Mouse (Mus musculus) thymus, postnatal 36 days (tissue): ENCODE measurements around the gene Ccl9.
"Not testable (repeated sequence)": the region's sequence is repeated elsewhere in the genome, so short reads cannot be mapped to it uniquely, and the experiment has no call there.

Experiments
- DNase-seq, 2 experiments: peaks; one replicate each; pipeline ENCODE4 v3.0.0; 2022; ENCODE audit warnings: mixed read lengths in 2 of 2

Gene Ccl9

DNA sequence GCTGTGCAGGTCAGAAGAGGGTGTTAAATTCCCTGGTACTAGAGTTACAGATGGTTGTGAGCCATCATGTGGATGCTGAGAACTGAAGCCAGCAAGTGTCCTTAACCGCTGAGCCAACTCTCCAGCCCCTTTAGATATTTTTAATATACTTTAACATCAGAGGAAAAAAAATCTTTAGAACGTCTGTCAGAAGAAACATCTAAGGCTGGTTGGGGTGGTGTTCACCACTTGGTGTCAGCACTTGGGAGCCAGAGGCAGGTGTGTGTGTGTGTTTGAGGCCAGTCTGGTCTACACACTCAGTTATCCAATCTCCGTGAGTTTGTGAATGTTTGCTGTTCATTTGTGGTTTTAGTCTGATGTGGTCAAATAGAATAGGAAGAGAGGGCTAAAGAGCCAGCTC lies 563 bp upstream of the Ccl9 start:
- DNase-seq, result no peak

DNA sequence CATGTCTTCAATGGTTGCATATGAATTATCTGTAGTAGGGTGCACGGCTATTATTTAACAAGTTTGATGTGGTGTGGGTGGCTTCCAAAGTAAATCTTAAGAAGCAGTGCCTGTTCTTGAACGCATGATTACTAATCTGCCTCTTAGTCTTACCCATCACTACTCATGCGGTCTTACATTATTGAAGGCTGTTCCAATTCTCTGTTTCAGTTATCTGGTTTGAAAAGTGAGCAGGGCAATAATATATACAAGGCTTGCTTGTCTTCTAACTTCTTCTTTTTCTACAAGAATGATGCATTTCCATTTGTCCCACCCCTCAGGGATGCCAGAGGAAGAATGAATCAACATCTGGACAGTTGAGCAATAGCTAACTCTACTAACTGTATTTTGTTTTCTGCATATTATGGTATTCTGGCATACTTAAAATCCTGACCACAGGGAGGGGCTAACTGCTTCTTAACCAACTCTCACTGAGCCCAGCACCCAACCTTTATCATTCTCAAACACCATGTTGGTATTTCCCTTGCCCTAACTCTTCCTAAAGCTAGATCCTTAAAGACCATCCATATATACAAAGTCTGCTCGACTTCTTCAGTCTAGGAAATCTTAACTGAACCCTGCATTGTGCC lies 1.4 kb downstream of the Ccl9 start:
- no peak for DNase-seq

DNA sequence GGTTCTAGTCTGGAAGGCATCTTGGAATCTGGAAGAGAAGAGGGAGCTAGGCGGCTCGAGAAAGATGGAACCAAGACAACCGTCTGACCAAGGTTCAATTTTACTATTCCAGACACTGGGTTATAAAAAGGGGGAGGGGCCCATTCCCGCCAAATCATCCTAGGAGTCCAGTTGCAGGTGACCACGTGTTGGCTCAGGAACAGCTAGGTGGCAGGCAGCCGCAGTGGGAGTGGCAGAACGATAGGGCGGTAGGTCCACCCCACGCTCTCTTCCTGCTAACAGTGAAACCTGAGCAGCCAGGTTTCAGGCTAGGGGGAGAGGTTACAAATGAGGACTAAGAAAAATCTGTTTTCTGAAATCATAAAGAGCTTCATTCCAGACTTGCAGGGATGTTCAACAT lies 5.6 kb downstream of the Ccl9 start:
- no peak for DNase-seq

DNA sequence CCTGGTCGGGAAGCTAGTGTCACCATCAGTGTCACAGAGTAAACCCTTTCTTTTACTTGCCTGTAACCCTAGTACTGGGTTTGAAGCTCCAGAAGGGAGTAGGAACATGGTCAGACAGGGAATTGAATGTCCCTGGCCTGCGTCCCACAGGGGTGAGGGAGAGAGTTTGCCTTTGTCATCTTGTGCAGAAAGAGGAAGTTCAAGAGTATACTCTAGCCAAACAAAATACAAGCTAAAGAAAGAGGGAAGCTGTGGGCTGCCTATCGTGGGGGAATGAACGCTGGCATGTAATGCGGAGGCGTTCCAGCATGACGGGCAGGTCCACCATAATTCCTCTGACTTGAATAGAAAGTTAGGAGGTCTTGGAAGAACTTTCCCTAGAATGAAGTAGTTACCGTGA lies 6.2 kb downstream of the Ccl9 start:
- DNase-seq, result no peak

DNA sequence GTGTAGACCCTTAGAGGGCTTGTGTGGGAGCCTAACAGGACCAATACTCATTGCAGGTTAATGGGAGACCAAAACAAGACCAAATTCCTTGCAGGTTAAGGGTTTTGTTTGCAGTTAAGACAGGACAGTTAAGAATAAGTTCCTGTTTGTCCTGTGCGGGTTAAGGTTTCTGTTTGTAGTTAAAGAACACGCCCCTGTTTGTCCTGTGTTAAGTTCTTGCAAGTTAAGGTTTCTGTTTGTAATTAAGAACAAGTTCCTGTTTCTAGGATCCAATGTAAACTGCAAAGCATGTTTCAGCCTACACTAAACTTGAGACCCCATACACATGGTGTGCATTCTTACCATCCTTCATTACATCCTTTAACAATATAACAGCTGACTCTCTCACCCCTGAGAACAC lies 8.2 kb downstream of the Ccl9 start:
- no peak for DNase-seq

DNA sequence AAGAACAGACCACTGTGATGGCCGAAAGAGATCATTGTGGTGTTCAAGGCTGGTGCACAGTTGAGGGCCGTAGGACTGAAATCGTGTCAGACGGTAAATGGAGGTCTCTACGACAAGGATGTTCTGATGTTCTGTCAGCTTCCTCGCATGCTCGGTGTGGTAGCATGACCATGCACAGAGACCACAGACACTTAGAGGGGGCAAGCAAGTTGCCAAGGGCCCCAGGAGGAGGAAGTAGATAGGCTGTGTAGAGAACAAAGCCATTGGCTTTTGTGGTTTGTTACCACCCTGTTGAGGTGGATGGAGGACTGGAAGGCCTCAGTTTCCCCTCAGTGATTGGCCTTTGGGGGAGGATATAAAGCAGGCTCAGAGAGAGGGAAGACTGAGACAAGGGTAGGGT lies 9.2 kb downstream of the Ccl9 start:
- DNase-seq, result no peak

DNA sequence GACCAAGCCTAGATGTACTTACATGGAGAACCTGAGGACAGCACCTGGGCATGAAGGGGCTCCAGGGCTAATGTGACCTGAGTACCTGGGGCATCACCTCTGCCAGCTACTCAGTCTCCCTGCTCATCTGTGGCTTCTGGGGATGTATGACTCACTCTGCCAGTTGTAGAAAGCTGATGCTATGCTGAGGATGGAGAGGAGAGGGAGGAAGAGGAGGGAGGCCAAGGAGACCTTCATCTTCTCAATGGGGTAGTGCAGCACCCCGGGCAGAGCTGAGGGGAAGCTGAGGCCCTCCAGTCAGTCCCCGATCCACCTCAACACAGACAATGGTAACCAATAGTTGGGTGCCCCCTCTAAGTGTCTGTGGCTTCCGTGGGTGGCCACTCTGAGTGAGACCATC lies 9.7 kb downstream of the Ccl9 start:
- no peak for DNase-seq

DNA sequence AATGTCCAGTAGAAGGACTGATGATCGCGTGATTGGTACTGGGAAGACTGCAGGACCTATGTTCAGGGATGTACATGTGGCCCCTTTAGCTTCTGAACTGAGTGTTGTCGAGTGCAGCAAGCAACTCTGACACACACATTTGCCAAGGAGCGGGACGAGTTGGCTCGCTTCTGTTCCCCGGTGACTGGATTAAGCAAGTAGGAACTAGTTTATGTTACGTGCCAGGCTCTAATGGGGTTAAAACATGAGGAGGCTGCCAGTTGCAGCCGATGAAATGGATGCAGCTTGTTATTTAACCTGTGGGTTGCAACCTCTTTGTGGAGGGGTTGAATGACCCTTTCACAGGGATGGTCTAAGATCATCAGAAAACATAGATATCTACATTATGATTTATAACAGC lies 10.4 kb downstream of the Ccl9 start:
- DNase-seq, result no peak

DNA sequence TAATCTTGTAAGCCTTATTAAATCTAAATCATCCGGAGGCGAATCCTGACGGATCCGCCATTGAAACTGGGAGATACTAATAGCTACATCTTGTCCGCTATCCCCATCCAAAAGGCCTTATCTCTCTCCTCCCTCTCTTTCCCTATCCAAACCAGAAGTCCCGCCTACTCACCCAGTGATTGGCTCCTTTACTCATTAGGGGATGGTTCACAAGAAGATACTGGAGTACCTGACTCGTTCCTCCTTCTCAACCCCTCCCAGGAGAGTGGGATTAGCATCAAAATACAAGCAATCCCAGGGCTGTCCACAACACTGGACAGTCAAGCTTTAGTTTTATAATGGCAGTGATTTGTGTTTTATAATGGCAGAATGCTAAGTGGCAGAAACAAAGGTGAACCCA lies 11.1 kb downstream of the Ccl9 start:
- DNase-seq, result no peak

DNA sequence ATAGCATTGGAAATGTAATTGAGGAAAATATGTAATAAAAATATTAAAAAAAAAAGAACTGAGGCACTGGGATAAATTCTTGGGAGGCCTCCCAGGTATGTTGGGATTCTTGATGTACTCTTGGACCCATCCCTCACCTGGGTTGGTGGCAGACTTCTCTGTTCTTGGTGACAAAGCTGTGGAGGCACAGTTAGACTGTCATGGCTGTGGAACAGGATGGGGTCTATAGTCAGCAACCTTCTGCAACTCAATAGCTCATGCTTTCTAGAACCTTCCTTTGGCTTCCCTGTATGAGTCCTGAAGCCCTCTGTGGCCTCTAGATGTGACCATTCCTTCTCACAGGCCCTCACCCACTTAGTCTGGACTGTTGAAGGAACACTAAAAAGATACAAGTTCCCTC lies 11.8 kb downstream of the Ccl9 start:
- no peak for DNase-seq

DNA sequence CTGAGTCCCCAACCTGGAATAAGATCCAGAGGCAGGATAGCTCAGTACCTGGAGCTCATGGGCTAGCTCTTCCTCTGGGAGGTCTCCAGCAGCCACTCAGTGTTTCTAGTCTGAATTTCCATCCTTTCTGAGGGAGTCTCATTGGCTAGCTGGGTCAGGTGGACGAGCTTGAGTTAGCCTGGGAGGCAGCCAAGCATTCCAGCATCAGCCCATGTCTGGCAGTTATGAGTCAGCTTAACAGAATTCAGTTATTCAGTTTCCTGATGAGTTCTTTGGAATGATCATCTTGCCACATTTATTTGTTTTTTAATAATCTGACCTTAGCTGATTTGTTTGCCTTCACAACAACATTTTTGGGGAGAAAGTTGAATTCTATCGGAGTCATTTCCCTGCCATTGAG lies 14.7 kb downstream of the Ccl9 start:
- no peak for DNase-seq

DNA sequence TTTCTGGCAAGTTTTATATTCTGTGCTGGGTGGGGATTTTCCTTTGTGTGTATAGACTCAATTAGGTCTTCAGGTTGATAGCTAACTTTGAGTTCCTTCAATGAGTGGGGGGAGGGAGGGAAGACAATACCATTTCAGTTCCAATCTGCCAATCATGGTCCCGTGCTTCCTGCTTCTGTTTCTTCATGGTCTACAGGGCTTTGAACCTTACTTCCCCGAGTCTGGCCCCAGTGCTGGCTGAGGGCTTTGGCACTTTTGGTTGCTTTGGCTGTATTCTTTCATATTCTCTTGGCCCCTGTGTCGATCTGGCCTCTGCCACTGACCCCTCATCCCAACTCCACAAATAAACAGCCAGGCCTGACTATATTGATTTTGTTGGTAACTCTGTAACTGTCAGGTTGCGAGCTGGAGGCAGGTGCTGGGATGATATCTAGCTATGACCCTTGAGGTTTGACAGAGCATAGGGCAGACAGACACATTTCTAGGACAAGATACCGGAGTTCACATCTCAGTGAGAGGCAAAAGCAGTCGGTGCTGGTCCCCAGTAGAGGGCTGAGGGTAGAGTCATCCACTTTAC lies 16.0 kb downstream of the Ccl9 start:
- DNase-seq, result no peak

DNA sequence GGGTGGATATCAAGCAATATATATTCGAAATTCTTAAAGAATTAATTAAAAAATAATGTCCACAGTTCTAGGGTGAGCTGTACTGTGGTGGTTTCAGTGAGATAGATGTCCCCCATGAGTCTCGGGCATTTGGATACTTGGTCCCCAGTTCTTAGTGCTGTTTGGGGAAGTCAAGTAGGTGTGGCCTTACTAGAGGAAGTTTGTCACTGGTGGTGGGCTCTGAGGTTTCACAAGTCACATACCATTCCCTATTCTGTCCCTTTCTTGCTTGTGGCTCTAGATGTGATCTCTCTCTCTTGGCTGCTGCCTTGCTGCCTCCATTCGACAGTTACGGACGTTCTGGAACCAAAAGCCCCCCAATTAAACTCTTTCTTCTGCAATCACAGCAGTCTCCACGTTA lies 18.0 kb downstream of the Ccl9 start:
- DNase-seq, result no peak

DNA sequence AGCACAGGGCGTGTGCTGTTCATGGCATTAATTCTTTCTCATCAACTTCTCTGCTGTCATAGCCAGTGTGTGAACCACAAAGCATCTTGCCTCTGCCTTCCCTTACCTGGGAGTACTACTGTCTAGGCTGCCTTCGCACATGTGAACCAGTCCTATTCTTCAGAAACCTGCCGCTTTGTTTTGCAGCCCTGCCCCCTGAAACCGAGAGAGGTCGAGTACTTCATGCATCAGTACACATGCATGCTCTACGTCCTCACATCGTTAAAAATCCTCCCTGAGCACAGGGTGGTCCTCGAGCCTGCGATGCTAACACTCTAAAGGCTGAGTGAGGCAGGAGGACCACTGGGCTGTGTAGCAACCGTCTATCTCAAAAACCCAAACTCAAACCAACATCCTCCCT lies 21.4 kb downstream of the Ccl9 start:
- DNase-seq, result no peak

DNA sequence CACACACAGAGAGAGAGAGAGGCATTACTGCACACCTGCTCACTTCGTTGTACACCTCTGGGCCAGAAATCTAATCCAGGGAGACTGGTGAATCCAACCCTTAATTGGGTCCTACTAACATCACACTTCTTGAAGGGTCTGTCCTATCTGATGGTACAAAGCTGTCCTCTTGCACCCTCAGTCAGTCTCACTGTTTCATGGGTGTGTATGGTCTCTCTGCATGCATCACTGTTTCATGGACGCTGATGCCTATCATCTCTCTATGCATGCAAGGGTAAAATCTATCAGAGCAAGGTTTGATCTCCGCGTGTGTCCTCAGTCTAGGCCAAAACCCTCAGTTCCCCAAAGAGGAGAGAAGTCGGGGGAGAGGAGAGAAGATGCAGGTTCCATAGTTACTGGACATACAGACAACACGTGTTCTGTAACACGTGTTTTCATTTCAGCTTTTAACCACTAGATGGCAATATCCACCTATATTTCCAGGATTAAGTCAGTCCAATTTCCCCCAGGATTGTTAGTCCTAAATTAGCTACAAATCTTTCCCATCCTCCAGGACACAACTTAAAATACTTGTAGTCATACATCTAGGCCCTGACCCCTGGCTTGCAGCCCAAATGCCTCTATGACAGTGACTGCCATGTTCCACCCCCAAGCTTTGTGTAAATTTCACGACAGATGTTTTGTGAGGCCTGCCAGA lies 22.2 kb downstream of the Ccl9 start:
- no peak for DNase-seq

DNA sequence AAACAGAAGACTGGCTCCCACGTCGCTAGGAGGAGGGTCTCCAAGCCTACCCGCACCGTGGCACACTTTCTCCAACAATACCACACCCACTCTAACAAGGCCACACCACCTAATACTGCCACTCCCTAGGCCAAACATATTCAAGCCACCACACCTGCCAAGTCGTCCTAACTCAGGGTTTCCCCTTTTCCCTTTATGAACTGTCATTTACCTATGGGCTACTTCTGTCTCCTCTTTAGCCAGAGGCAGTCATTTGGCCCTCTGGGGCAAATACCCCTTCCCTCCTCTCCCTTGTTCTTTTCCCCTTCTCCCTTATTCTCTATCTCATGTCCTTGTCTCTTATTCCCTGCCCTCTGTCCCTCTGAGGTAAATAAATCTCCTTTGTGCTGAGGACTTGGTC lies 26.8 kb downstream of the Ccl9 start:
- no peak for DNase-seq

DNA sequence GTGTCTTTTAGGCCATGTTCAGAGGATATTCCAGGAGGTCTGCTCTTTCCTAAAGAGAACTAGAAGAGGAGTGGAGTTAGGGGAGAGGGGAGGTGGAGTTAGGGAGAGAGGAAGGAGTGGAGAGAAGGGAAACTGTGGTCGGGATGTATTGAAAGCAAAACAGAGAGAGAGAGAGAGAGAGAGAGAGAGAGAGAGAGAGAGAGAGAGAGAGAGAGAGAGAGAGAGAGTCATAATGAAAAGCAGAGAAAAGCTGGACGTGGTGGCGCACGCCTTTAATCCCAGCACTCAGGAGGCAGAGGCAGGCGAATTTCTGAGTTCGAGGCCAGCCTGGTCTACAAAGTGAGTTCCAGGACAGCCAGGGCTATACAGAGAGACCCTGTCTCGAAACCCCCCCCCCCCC lies 27.4 kb downstream of the Ccl9 start:
- DNase-seq, result not testable (repeated sequence)

DNA sequence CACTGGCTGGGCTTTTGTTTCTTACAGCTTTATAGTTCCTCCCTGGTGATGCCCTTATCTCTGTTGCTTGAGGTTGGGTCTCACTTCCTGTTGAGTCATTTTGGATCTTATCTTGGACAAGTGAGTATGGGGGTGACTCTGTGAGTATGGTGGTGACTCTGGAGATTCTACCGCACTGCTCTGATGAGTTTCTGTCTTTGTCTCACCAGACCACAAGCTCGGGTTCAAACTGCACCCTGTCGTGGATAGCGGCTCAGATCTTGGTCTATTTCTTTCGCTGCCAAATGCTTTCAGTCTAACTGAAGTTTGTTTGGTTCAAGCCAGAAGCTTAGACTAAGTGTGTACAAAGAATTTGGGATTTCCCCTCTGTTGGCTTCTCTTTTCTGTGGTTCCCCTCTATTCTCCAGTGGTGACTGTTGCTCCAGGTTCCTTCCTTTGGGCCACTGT lies 28.2 kb downstream of the Ccl9 start:
- no peak for DNase-seq

DNA sequence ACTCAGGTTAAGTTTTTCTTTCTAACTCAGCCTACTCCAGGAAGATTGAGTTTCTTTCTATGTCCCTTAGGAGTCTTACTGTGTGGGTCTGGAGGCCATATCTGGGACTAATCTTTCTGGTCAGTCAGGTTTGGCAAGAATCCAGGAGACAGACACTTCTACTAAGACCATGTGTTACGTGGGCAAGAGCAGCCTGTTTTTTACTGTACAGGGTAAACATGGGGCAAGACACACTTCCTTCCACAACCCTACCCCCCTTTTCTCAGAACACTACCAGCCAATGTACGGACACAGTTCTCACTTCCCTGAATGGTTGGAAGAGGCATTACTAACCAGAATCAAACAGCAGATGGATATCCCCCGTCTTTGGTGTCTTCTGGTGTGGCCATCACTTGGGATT lies 34.2 kb downstream of the Ccl9 start:
- DNase-seq, result no peak

DNA sequence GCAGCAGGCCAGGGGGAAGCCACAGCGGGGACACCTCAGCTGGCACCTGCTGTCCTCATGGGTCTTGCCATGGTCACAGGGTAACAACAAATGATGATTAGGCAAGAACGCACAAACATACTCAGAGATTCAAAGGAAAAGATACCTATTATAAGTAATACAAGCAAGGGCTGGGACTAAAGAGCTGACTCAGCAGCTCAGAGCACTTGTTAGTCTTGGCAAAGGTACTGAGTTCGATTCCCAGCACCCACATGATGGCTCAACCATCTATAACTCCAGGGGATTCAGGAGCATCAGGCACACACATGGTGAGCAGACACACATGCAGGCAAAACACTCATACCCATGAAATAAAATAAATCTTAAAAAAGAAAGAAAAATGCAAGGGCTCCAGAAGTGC lies 37.0 kb downstream of the Ccl9 start:
- DNase-seq, result no peak

DNA sequence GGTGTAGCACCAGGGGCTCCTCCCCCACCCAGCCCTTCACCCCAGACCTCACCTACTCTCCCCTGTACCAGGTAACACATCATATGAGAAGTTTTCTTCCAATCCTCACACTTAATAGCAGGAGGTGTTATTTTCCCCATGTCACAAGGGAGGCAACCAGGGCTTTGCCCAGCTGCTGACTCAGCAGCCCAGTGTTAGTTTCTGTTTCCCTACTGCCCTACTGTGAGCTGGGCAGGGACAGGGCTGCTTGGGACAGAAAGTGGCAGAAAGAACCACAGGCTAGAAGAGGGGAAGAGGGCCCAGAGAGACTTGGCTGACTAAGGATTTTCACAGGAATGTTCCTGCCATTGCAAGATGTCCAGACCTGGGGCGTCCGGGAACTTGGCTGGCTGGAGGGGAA lies 37.5 kb downstream of the Ccl9 start:
- no peak for DNase-seq

DNA sequence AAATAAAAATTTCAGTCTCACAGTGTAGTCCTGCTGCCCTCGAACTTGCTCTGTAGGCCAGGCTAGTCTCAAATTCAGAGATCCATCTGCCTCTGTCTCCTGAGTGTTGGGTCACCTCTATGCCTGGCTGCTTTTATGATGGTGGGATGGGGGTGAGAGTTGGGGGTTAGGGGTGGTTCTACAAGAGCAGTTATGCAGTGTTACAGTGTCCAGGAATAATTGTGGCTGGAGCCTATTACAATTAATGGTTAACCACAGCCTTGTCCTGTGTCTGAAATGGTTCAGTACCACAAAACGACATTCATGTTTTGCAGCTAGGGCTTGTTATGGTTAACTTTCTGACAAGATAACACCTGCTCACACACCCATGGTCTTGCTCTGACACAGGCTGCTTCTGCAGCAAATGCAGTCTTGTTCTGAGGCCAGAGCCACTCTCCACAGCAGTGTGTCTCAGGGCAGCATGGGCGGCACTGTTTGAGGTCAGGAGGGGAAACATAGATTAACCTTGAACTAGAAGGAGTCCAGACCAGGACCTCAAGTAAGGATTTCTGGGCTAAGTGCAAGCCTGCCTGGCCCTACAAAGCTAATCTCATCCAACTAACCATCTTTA lies 39.6 kb downstream of the Ccl9 start:
- no peak for DNase-seq

DNA sequence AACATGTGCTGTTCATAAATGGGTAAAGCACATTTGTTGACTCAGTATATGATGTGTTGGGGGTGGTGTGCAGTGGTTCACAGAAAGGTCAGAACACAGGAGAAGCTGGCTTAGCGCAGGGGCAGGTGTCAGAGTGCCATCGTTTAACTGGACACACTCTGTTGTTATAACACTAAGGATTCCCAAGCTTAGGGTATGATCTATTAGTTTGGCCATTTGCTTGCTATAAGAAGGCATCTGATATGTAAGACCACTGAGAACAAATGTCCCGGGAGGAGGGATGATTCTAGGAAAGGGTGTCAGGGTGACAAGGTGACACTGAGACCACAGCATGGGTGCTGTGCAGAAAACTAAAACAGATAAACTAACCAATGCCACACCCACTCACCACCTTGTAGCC lies 41.6 kb downstream of the Ccl9 start:
- DNase-seq, result no peak
